Mouse (Mus musculus): ENCODE measurements around the gene Nradd. TPM values are rescaled to one million over a fixed set of nuclear protein-coding genes. Genes with fewer than 3 reads are reported as not detected.
A peak's percentile ranks its signal among the peaks of the same experiment; 100 is the strongest.

The Nradd gene
- total and polyA plus RNA-seq, 2 experiments from 2014 or later = 19.1 to 21.3 TPM

DNA sequence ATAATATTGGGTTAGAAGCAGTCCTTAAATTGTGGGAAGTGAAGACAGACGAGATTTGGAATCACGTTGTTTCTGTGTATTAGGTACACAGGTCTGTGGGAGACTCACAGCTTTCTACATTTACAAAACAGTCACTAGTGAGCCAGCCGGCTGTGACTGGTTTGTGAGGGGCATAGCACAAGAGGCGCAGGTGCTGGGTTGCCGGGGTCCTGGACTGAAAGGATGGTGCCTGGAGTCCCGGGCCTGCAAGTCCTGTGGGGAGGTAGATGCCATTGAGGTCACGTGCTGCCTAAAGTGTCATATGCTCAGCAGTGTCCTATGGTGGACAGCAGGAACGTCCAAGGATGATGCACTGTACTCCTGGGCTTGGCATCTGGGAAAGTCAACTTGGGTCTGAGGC is 42.1 kb upstream of the Nradd start:
- Histone ChIP-seq H3K27me3 (ENCODE audit: insufficient read depth, low read length) (no peaks in the 10 kb centered on the region), H3K36me3 (ENCODE audit: insufficient read depth) (no peaks in the 10 kb centered on the region), H3K9ac (peak overlapping the region; percentile 14; the same call in 1 of the 2 replicates), H3K4me2 (ENCODE audit: low read depth) (no peak overlapping the region), H3K4me1 (ENCODE audit: insufficient read depth) (no peaks in the 10 kb centered on the region), H3K4me3 (ENCODE audit: low read depth, low read length) (no peak overlapping the region), H3K27ac (ENCODE audit: low read depth, low read length) (no peak overlapping the region), H3K9me3 (ENCODE audit: low read length) (no peaks in the 10 kb centered on the region)
- WGBS = 38% methylated on average over 8 of the region's 8 CpGs
- no peak for TF ChIP-seq CTCF (IDR thresholded peaks at IDR 0.05; ENCODE audit: low read depth)
- DNase-seq = no peak
- ATAC-seq = no peak

- no peaks in the 10 kb centered on the region for H3K27me3 ChIP-seq (ENCODE audit: insufficient read depth, low read length)
- no peaks in the 10 kb centered on the region for H3K9me3 ChIP-seq (ENCODE audit: low read length)
- H3K36me3 ChIP-seq (ENCODE audit: insufficient read depth) = no peaks in the 10 kb centered on the region
- H3K9ac ChIP-seq = 0 out of 2 replicates have a peak overlapping the region, but pooled peaks have one; percentile 14
- no peak for ATAC-seq
- H3K4me1 ChIP-seq (ENCODE audit: insufficient read depth) = no peaks in the 10 kb centered on the region
- no peak overlapping the region for H3K27ac ChIP-seq (ENCODE audit: low read depth, low read length)
- WGBS = 20% methylated on average over 4 of the region's 4 CpGs
- H3K4me3 ChIP-seq (ENCODE audit: low read depth, low read length) = no peak overlapping the region
- TF ChIP-seq CTCF (IDR thresholded peaks at IDR 0.05; ENCODE audit: low read depth) = no peak
- no peak overlapping the region for H3K4me2 ChIP-seq (ENCODE audit: low read depth)
- no peak for DNase-seq
These were observed 41.7 kb upstream of the Nradd start for GRCm38 (mm10) chr9:110665912-110666311.

DNA sequence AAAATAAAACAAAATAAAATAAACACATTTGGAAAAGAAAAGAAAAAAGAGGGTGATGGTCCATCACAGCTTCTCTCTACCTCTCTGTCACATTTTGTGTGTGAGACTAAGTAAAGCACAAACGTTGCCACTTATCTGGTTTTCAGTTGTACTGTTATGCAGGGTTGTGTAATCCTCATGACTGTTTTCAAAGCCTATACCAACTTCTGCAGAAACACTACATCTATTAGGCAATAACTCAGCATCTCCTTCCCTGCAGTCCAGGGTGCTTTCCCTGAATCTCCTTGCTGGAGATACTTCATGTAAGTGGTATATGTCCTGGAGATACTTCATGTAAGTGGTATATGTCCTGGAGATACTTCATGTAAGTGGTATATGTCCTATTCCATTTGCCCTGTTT is 38.6 kb upstream of the Nradd start:
- Histone ChIP-seq H3K36me3 (ENCODE audit: insufficient read depth) (0 out of 2 replicates have a peak, but pooled peaks cover 3% of the 10 kb centered on the region), H3K4me3 (ENCODE audit: low read depth, low read length) (no peak overlapping the region), H3K9me3 (ENCODE audit: low read length) (no peaks in the 10 kb centered on the region), H3K9ac (no peak overlapping the region), H3K27me3 (ENCODE audit: insufficient read depth, low read length) (no peaks in the 10 kb centered on the region), H3K4me1 (ENCODE audit: insufficient read depth) (no peaks in the 10 kb centered on the region), H3K4me2 (ENCODE audit: low read depth) (no peak overlapping the region), H3K27ac (ENCODE audit: low read depth, low read length) (no peak overlapping the region)
- 91% methylated on average over 1 of the region's 1 CpGs for WGBS
- no peak for ATAC-seq
- no peak for DNase-seq
- no peak for TF ChIP-seq CTCF (IDR thresholded peaks at IDR 0.05; ENCODE audit: low read depth)

DNA sequence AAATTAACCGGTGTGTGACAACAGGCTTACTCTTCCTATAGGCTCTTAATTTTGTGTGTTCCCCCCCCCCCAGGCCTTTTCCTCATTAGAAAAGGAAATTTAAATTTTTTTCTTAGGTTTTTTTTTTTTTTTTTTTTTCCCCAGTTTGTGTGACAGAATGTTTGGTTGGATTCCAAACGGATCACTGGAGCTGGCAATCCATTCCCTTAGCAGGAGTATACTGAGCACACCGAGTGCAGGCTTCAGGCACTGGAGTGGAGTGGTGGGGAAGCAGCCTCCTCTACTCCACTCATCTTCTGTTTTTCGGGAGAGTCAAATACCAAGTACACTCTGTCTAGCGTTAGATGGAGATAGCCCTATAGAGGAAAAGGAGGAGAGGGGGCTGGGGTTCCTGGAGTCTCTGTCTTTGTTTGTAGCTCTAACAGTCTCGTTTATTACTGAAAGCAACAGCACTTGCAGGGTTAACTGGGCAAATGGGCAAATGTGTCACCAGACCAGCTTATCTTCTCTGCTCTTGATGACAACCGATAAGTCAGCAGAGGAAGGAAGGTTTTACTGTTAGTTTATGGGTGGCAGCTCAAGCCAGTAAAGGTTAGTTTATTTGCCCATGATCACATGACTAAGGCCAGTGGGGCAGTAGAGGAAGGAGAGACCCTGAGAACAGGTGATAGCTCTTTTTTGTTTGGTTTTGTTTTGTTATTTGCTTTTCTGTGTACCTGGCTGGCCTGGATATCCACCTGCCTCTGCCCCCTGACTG is 36.8 kb upstream of the Nradd start:
- Histone ChIP-seq H3K27ac (ENCODE audit: low read depth, low read length) (no peak overlapping the region), H3K4me1 (ENCODE audit: insufficient read depth) (no peaks in the 10 kb centered on the region), H3K36me3 (ENCODE audit: insufficient read depth) (0 out of 2 replicates have a peak, but pooled peaks cover 3% of the 10 kb centered on the region), H3K9ac (no peak overlapping the region), H3K27me3 (ENCODE audit: insufficient read depth, low read length) (no peaks in the 10 kb centered on the region), H3K4me3 (ENCODE audit: low read depth, low read length) (no peak overlapping the region), H3K9me3 (ENCODE audit: low read length) (no peaks in the 10 kb centered on the region), H3K4me2 (ENCODE audit: low read depth) (no peak overlapping the region)
- ATAC-seq = no peak
- no peak for TF ChIP-seq CTCF (IDR thresholded peaks at IDR 0.05; ENCODE audit: low read depth)
- WGBS = 77% methylated on average over 7 of the region's 7 CpGs
- DNase-seq = no peak

- TF ChIP-seq CTCF (IDR thresholded peaks at IDR 0.05; ENCODE audit: low read depth) = no peak
- DNase-seq (no peak), ATAC-seq (no peak)
- Histone ChIP-seq H3K9ac (no peak overlapping the region), H3K27ac (ENCODE audit: low read depth, low read length) (no peak overlapping the region), H3K36me3 (ENCODE audit: insufficient read depth) (0 out of 2 replicates have a peak, but pooled peaks cover 3% of the 10 kb centered on the region), H3K9me3 (ENCODE audit: low read length) (no peaks in the 10 kb centered on the region), H3K4me3 (ENCODE audit: low read depth, low read length) (no peak overlapping the region), H3K27me3 (ENCODE audit: insufficient read depth, low read length) (no peaks in the 10 kb centered on the region), H3K4me1 (ENCODE audit: insufficient read depth) (0 out of 2 replicates have a peak, but pooled peaks cover 3% of the 10 kb centered on the region), H3K4me2 (ENCODE audit: low read depth) (no peak overlapping the region)
- 81% methylated on average over 2 of the region's 2 CpGs for WGBS
These were observed 36.0 kb upstream of the Nradd start for GRCm38 (mm10) chr9:110660208-110660607.

DNA sequence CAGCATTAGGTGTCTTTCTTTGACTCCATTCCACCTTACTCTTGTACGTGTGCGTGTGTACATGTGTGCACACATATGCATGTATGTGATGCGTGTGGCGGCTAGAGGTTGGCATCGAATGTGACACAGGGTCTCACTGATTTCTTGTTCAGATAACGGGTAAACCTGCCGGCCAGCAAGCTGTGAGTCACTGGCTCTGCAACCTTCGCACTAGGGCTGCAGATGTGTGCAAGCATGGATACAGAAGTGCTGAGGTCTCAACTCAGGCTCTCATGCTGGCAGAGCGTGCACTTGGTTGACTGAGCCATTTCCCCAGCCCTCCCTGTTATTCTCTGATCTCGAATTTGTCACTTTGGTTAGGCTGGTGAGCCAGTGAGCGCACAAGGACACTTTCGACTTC is 35.3 kb upstream of the Nradd start:
- 94% methylated on average over 12 of the region's 12 CpGs for WGBS
- 0 out of 2 replicates have a peak, but pooled peaks cover 3% of the 10 kb centered on the region for H3K36me3 ChIP-seq (ENCODE audit: insufficient read depth)
- H3K9me3 ChIP-seq (ENCODE audit: low read length) = no peaks in the 10 kb centered on the region
- no peak for ATAC-seq
- no peak for TF ChIP-seq CTCF (IDR thresholded peaks at IDR 0.05; ENCODE audit: low read depth)
- H3K27ac ChIP-seq (ENCODE audit: low read depth, low read length) = no peak overlapping the region
- H3K4me3 ChIP-seq (ENCODE audit: low read depth, low read length) = no peak overlapping the region
- no peak for DNase-seq
- H3K27me3 ChIP-seq (ENCODE audit: insufficient read depth, low read length) = no peaks in the 10 kb centered on the region
- H3K9ac ChIP-seq = no peak overlapping the region
- H3K4me2 ChIP-seq (ENCODE audit: low read depth) = no peak overlapping the region
- H3K4me1 ChIP-seq (ENCODE audit: insufficient read depth) = 0 out of 2 replicates have a peak, but pooled peaks cover 3% of the 10 kb centered on the region

DNA sequence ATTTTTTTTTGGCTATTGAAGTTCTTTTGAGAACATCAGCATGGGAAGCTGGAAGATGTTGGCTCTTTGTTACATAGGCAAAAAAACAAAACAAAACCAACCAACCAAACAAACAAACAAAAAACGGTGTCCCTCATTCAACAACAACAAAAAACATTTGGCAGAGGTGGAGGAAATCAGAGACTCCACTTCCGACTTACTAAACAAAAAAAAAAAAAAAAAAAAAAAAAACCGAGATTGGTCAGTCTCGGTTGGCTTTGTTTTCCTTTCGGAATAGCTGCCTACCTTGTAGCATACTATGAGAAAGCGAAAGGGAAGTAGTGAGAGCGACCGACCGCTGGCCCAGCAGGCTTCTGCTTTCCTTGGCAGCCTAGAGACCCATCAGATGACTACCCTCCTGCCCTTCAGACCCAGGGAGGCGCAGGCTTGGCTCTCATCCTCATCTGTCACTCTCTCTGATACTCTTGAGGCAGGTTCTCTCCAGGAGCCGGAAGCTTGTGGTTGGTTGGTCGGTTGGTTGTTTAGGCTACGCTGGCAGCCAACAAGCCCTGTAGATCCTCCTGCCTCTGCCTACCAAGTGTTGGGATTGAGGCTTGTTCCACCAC is 33.3 kb upstream of the Nradd start:
- Histone ChIP-seq H3K36me3 (ENCODE audit: insufficient read depth) (0 out of 2 replicates have a peak, but pooled peaks cover 3% of the 10 kb centered on the region), H3K27ac (ENCODE audit: low read depth, low read length) (no peak overlapping the region), H3K27me3 (ENCODE audit: insufficient read depth, low read length) (no peaks in the 10 kb centered on the region), H3K4me1 (ENCODE audit: insufficient read depth) (peaks cover 3% of the 10 kb centered on the region; the same call in 1 of the 2 replicates), H3K9ac (peak overlapping the region; percentile 90), H3K4me3 (ENCODE audit: low read depth, low read length) (peak overlapping the region; percentile 75), H3K9me3 (ENCODE audit: low read length) (no peaks in the 10 kb centered on the region), H3K4me2 (ENCODE audit: low read depth) (peak overlapping the region; percentile 70)
- DNase-seq (no peak), ATAC-seq (no peak)
- 76% methylated on average over 13 of the region's 13 CpGs for WGBS
- TF ChIP-seq CTCF (IDR thresholded peaks at IDR 0.05; ENCODE audit: low read depth) = no peak
